In the genomic region with DNA sequence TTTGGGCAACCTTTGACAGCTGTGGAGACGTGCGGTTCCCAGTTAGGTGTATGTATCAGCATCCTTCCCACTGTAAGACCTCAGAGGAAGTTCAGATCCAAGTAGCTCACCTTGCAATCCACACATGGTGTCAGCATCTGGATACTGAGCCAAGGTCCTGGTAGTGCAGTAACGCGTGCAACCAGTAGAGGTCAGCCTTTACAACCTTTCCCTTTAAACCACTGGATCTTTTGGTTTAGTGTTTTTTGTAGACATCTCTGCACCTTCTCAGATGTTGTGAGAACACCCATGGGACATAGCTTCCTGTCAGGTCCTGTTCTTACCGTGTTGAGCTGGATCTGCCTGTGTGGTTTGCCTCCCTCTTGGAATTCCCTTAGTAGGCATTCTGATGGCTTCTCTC, we compare ENCODE assay signal across 10 mouse cellular contexts. TPM values are rescaled to one million over a fixed set of nuclear protein-coding genes. Genes with fewer than 3 reads are reported as not detected.
DNase-seq lines count a peak whose midpoint lies in the region; ATAC-seq lines count a peak whose summit lies in the region.
"Had no signal": no experiment of that assay in that cellular context is flagged by ENCODE, and none has a peak within 500 bp of the region (broad histone marks: within the 10 kb centered on the region; RNA-seq: fewer than 3 reads in every experiment).

No protein-coding gene starts in this region.

- WGBS in hindbrain, embryonic 11.5 days: 44% methylated on average over 5 of the region's 5 CpGs
- WGBS in hindbrain, embryonic 12.5 days: 49% methylated on average over 5 of the region's 5 CpGs
- 48% methylated on average over 5 of the region's 5 CpGs for WGBS in hindbrain, embryonic 14.5 days
- 39% methylated on average over 5 of the region's 5 CpGs for WGBS in neural tube, embryonic 12.5 days

- no peak overlapping the region for H3K9ac ChIP-seq in hindbrain, embryonic 11.5 days (ENCODE audit: low read depth, low read length)
- no peak overlapping the region for H3K9ac ChIP-seq in hindbrain, embryonic 12.5 days
- no peak overlapping the region for H3K9ac ChIP-seq in hindbrain, embryonic 14.5 days
- no peak overlapping the region for H3K9ac ChIP-seq in neural tube, embryonic 12.5 days
- H3K9ac ChIP-seq: embryonic facial prominence, embryonic 15.5 days had no signal

- H3K27me3 ChIP-seq in hindbrain, embryonic 11.5 days (ENCODE audit: control insufficient read depth, insufficient read depth, low read length): no peaks in the 10 kb centered on the region
- H3K27me3 ChIP-seq in hindbrain, embryonic 12.5 days: no peaks in the 10 kb centered on the region
- no peaks in the 10 kb centered on the region for H3K27me3 ChIP-seq in hindbrain, embryonic 14.5 days (ENCODE audit: control insufficient read depth, insufficient read depth, low read length)
- no peaks in the 10 kb centered on the region for H3K27me3 ChIP-seq in neural tube, embryonic 12.5 days (replicated peaks)
- H3K27me3 ChIP-seq: embryonic facial prominence, embryonic 15.5 days had no signal

- no peak overlapping the region for H3K27ac ChIP-seq in hindbrain, embryonic 11.5 days (ENCODE audit: low read depth, low read length)
- H3K27ac ChIP-seq in hindbrain, embryonic 12.5 days: no peak overlapping the region
- H3K27ac ChIP-seq in hindbrain, embryonic 14.5 days: no peak overlapping the region
- no peak overlapping the region for H3K27ac ChIP-seq in neural tube, embryonic 12.5 days
- H3K27ac ChIP-seq: embryonic facial prominence, embryonic 15.5 days had no signal

- H3K4me3 ChIP-seq in hindbrain, embryonic 11.5 days (ENCODE audit: low read depth, low read length): no peak overlapping the region
- no peak overlapping the region for H3K4me3 ChIP-seq in hindbrain, embryonic 12.5 days
- H3K4me3 ChIP-seq in hindbrain, embryonic 14.5 days (replicated peaks; ENCODE audit: low read length): no peak overlapping the region
- H3K4me3 ChIP-seq in neural tube, embryonic 12.5 days: no peak overlapping the region
- H3K4me3 ChIP-seq: embryonic facial prominence, embryonic 15.5 days; myocyte had no signal

- peak; percentile 25; the same call in 1 of the 2 replicates for ATAC-seq in hindbrain, embryonic 11.5 days (ENCODE audit: low FRiP score)
- no peak for ATAC-seq in hindbrain, embryonic 12.5 days (ENCODE audit: low FRiP score)
- ATAC-seq in hindbrain, embryonic 14.5 days (ENCODE audit: low FRiP score): no peak
- ATAC-seq in neural tube, embryonic 12.5 days (ENCODE audit: low FRiP score, low read depth): 0 out of 2 replicates have a peak, but pooled peaks have one; percentile 29

- H3K36me3 ChIP-seq in hindbrain, embryonic 11.5 days (ENCODE audit: control insufficient read depth, insufficient read depth, low read length): no peaks in the 10 kb centered on the region
- H3K36me3 ChIP-seq in hindbrain, embryonic 12.5 days: peaks cover 47% of the 10 kb centered on the region
- H3K36me3 ChIP-seq in hindbrain, embryonic 14.5 days (replicated peaks; ENCODE audit: control insufficient read depth, insufficient read depth): peaks cover 56% of the 10 kb centered on the region
- H3K36me3 ChIP-seq in neural tube, embryonic 12.5 days: peaks cover 38% of the 10 kb centered on the region

- H3K9me3 ChIP-seq in hindbrain, embryonic 11.5 days (ENCODE audit: control insufficient read depth, low read length): no peaks in the 10 kb centered on the region
- H3K9me3 ChIP-seq in hindbrain, embryonic 12.5 days (replicated peaks): no peaks in the 10 kb centered on the region
- no peaks in the 10 kb centered on the region for H3K9me3 ChIP-seq in hindbrain, embryonic 14.5 days (ENCODE audit: control insufficient read depth, low read length)
- no peaks in the 10 kb centered on the region for H3K9me3 ChIP-seq in neural tube, embryonic 12.5 days
- H3K9me3 ChIP-seq: embryonic facial prominence, embryonic 15.5 days had no signal

- DNase-seq in hindbrain, embryonic 11.5 days (ENCODE audit: low spot score): peak; percentile 78
- peak; percentile 83 for DNase-seq in ZHBTc4 (ENCODE audit: low read depth, low spot score)
- DNase-seq in embryo, embryonic 10 days (ENCODE audit: low spot score): peak; percentile 76
- peak; percentile 81 for DNase-seq in hindbrain, embryonic 14.5 days (ENCODE audit: low spot score)
- peak; percentile 29 for DNase-seq in left cerebral cortex, postnatal 4 days
- DNase-seq in testis, postnatal 10 days (ENCODE audit: low spot score): peak; percentile 53

- no peaks in the 10 kb centered on the region for H3K4me1 ChIP-seq in hindbrain, embryonic 11.5 days (replicated peaks; ENCODE audit: control insufficient read depth, insufficient read depth, low read length)
- H3K4me1 ChIP-seq in hindbrain, embryonic 12.5 days: peaks cover 9% of the 10 kb centered on the region
- H3K4me1 ChIP-seq in hindbrain, embryonic 14.5 days (replicated peaks; ENCODE audit: control insufficient read depth, insufficient read depth, low read length): peaks cover 8% of the 10 kb centered on the region
- peaks cover 8% of the 10 kb centered on the region for H3K4me1 ChIP-seq in neural tube, embryonic 12.5 days

- intact Hi-C loops in left cerebral cortex, postnatal 4 days (cut with DNase I): loop anchor here (5.0 kb wide), 2 partner anchors 185 to 825 kb away; a partner anchor contains a TSS

- H3K4me2 ChIP-seq in hindbrain, embryonic 11.5 days (replicated peaks; ENCODE audit: low read depth, low read length): no peak overlapping the region
- no peak overlapping the region for H3K4me2 ChIP-seq in hindbrain, embryonic 12.5 days (replicated peaks)
- H3K4me2 ChIP-seq in hindbrain, embryonic 14.5 days (replicated peaks): no peak overlapping the region
- no peak overlapping the region for H3K4me2 ChIP-seq in neural tube, embryonic 12.5 days (replicated peaks)
- H3K4me2 ChIP-seq: embryonic facial prominence, embryonic 15.5 days had no signal

RNA-seq across cellular contexts. Expression of a gene that starts 5.1 kb away (rescaled TPM):
- polyA plus RNA-seq in hindbrain, embryonic 11.5 days (2014; fragmentation: Nextera tagmentation; extraction: Ambion mirVana): 59.6 and 68.7 TPM in 2 replicates
- polyA plus RNA-seq in hindbrain, embryonic 12.5 days (2016; fragmentation: Nextera tagmentation; extraction: Ambion mirVana): 49.6 and 54.1 TPM in 2 replicates
- polyA plus RNA-seq in hindbrain, embryonic 14.5 days (2014; fragmentation: Nextera tagmentation; extraction: Ambion mirVana): 39.3 and 47.6 TPM in 2 replicates
- 10 to 100 TPM; 32.7 to 35.8 TPM for total RNA-seq in left cerebral cortex, postnatal 4 days (2021)
- 51.5 and 53.1 TPM in 2 replicates for polyA plus RNA-seq in neural tube, embryonic 12.5 days (2016; fragmentation: Nextera tagmentation; extraction: Ambion mirVana)

RNA-seq across cellular contexts. Expression of a gene that starts 24.8 kb away (rescaled TPM):
- 0.86 and 1.2 TPM in 2 replicates for polyA plus RNA-seq in hindbrain, embryonic 11.5 days (2014; fragmentation: Nextera tagmentation; extraction: Ambion mirVana)
- 0.42 and 0.88 TPM in 2 replicates for polyA plus RNA-seq in hindbrain, embryonic 12.5 days (2016; fragmentation: Nextera tagmentation; extraction: Ambion mirVana)
- 1.0 and 1.1 TPM in 2 replicates for polyA plus RNA-seq in hindbrain, embryonic 14.5 days (2014; fragmentation: Nextera tagmentation; extraction: Ambion mirVana)
- under 1 TPM in 1 of 2 experiments, not detected in 1; 0.85 TPM for total RNA-seq in left cerebral cortex, postnatal 4 days (2021)
- polyA plus RNA-seq in neural tube, embryonic 12.5 days (2016; fragmentation: Nextera tagmentation; extraction: Ambion mirVana): 0.46 and 0.76 TPM in 2 replicates

Comparison
In these comparisons a context has a peak if more than half of its experiments do, and no peak if none do; other contexts are left out.
1. ATAC-seq: peak in hindbrain, embryonic 11.5 days (single experiment) and neural tube, embryonic 12.5 days (single experiment); none in hindbrain, embryonic 12.5 days (single experiment) and hindbrain, embryonic 14.5 days (single experiment).
2. DNase-seq: peak in every context shown above with its lines; median percentile 83 in ZHBTc4; 81 in hindbrain, embryonic 14.5 days; 78 in hindbrain, embryonic 11.5 days; 76 in embryo, embryonic 10 days; 53 in testis, postnatal 10 days; 29 in left cerebral cortex, postnatal 4 days.